ENCODE assay signal across 32 mouse cellular contexts in genomic region chr2:124338296-124338695, GRCm38 (mm10).
A peak's percentile ranks its signal among the peaks of the same experiment; 100 is the strongest.
DNase-seq lines count a peak whose midpoint lies in the region; ATAC-seq lines count a peak whose summit lies in the region.
"Had no signal": no experiment of that assay in that cellular context is flagged by ENCODE, and none has a peak within 500 bp of the region (broad histone marks: within the 10 kb centered on the region; RNA-seq: fewer than 3 reads in every experiment).

No protein-coding gene starts in this region.

- H3K4me3 ChIP-seq in forebrain, embryonic 12.5 days (replicated peaks) = no peak overlapping the region
- H3K4me3 ChIP-seq in forebrain, embryonic 10.5 days = no peak overlapping the region
- H3K4me3 ChIP-seq: embryonic facial prominence, embryonic 10.5 days; embryonic facial prominence, embryonic 15.5 days; hindbrain, embryonic 13.5 days; myocyte; neural tube, embryonic 12.5 days had no signal

- no peaks in the 10 kb centered on the region for H3K4me1 ChIP-seq in forebrain, embryonic 12.5 days
- H3K4me1 ChIP-seq in forebrain, embryonic 10.5 days = no peaks in the 10 kb centered on the region
- H3K4me1 ChIP-seq: embryonic facial prominence, embryonic 15.5 days had no signal

- no peak overlapping the region for H3K27ac ChIP-seq in forebrain, embryonic 12.5 days
- no peak overlapping the region for H3K27ac ChIP-seq in forebrain, embryonic 10.5 days
- H3K27ac ChIP-seq: embryonic facial prominence, embryonic 10.5 days; embryonic facial prominence, embryonic 15.5 days; hindbrain, embryonic 13.5 days; kidney, postnatal 0 days; liver, embryonic 14.5 days; macrophage; neural tube, embryonic 12.5 days had no signal

- H3K9me3 ChIP-seq in forebrain, embryonic 12.5 days = no peaks in the 10 kb centered on the region
- no peaks in the 10 kb centered on the region for H3K9me3 ChIP-seq in forebrain, embryonic 10.5 days
- H3K9me3 ChIP-seq: embryonic facial prominence, embryonic 10.5 days; embryonic facial prominence, embryonic 15.5 days; hindbrain, embryonic 13.5 days; neural tube, embryonic 12.5 days had no signal

- H3K4me2 ChIP-seq in forebrain, embryonic 12.5 days = no peak overlapping the region
- H3K4me2 ChIP-seq: embryonic facial prominence, embryonic 15.5 days; heart, embryonic 11.5 days; hindbrain, embryonic 13.5 days; neural tube, embryonic 12.5 days had no signal

- intact Hi-C loops in left cerebral cortex, postnatal 14 days (cut with DNase I) = no loop called here

- no peak for DNase-seq in forebrain, embryonic 10.5 days (ENCODE audit: extremely low spot score, low spot score)
- DNase-seq in frontal cortex, adult 2 months (ENCODE audit: extremely low spot score in 1 of 2, low spot score in 1 of 2) = peak; percentile 27 to 42
- DNase-seq in frontal cortex, postnatal 10 days (ENCODE audit: low spot score in 2 of 2) = no peak
- DNase-seq in left cerebral cortex, postnatal 14 days (ENCODE audit: low spot score in 2 of 2) = peak; percentile 33 to 76
- DNase-seq in left cerebral cortex, adult 11 months (ENCODE audit: low spot score) = no peak
- peak; percentile 37 to 59 for DNase-seq in right cerebral cortex, postnatal 10 days (ENCODE audit: low spot score in 2 of 2)
- DNase-seq in right cerebral cortex, postnatal 4 days = no peak
- DNase-seq: adrenal gland, adult 2 months; adrenal gland, postnatal 36 days; cerebellum, adult 8-10 months; cerebellum, postnatal 25 days; gastrocnemius, postnatal 14 days; heart, postnatal 36 days; kidney, adult 8-10 months; kidney, postnatal 4 days; layer of hippocampus, postnatal 36 days; liver; lung, adult 2 months; lung, postnatal 10 days had no signal

- no peaks in the 10 kb centered on the region for H3K27me3 ChIP-seq in forebrain, embryonic 12.5 days
- H3K27me3 ChIP-seq in forebrain, embryonic 10.5 days (ENCODE audit: poor library complexity, severe bottlenecking) = no peaks in the 10 kb centered on the region
- H3K27me3 ChIP-seq: CH12.LX; embryonic facial prominence, embryonic 15.5 days; hindbrain, embryonic 13.5 days; neural tube, embryonic 12.5 days had no signal

- no peak overlapping the region for H3K9ac ChIP-seq in forebrain, embryonic 12.5 days
- H3K9ac ChIP-seq: embryonic facial prominence, embryonic 15.5 days; hindbrain, embryonic 13.5 days; liver, embryonic 14.5 days; neural tube, embryonic 12.5 days had no signal

- 71% methylated on average over 6 of the region's 6 CpGs for WGBS in forebrain, embryonic 12.5 days
- 88% methylated on average over 6 of the region's 6 CpGs for WGBS in forebrain, embryonic 10.5 days

- ATAC-seq in forebrain, embryonic 12.5 days (ENCODE audit: low FRiP score) = peak; percentile 51; the same call in 1 of the 2 replicates
- ATAC-seq: activated CD4-positive, CD25-positive, alpha-beta regulatory T cell, adult 4 months; intestine, embryonic 16.5 days had no signal

- no peaks in the 10 kb centered on the region for H3K36me3 ChIP-seq in forebrain, embryonic 12.5 days (replicated peaks)
- H3K36me3 ChIP-seq in forebrain, embryonic 10.5 days (replicated peaks) = no peaks in the 10 kb centered on the region
- H3K36me3 ChIP-seq: embryonic facial prominence, embryonic 10.5 days; embryonic facial prominence, embryonic 15.5 days; hindbrain, embryonic 13.5 days; neural tube, embryonic 12.5 days had no signal

Comparison
In these comparisons a context has a peak if more than half of its experiments do, and no peak if none do; other contexts are left out.
1. DNase-seq: peak in frontal cortex, adult 2 months (2 of 2), left cerebral cortex, postnatal 14 days (2 of 2) and right cerebral cortex, postnatal 10 days (2 of 2); none in forebrain, embryonic 10.5 days (single experiment), frontal cortex, postnatal 10 days (0 of 2), left cerebral cortex, adult 11 months (single experiment) and right cerebral cortex, postnatal 4 days (single experiment).